Mouse (Mus musculus) embryonic facial prominence, embryonic 12.5 days (tissue): ENCODE results near the gene Pfkfb3. TPM values are rescaled to one million over a fixed set of nuclear protein-coding genes. Genes with fewer than 3 reads are reported as not detected.
"Not testable (repeated sequence)": the region's sequence is repeated elsewhere in the genome, so short reads cannot be mapped to it uniquely, and the experiment has no call there.

Experiments
- ATAC-seq: fragments of 200-750 bp; cut with Nextera tagmentation; 2 replicates; pipeline ENCODE4 v1.8.0; 2017; ENCODE audit not compliant: insufficient number of reproducible peaks, insufficient read depth, low FRiP score, low TSS enrichment
- H3K27ac ChIP-seq: fragments of 300-500 bp; sonication (generic); 2 replicates; pipeline ENCODE4 v1.5.1; 2016; ENCODE audit warnings: mild to moderate bottlenecking
- H3K27me3 ChIP-seq: fragments of 300-500 bp; sonication (generic); 2 replicates; pipeline ENCODE4 v1.6.1; 2016; ENCODE audit warnings: mild to moderate bottlenecking, moderate library complexity
- H3K36me3 ChIP-seq: fragments of 300-500 bp; sonication (generic); 2 replicates; pipeline ENCODE4 v1.6.1; 2016; ENCODE audit warnings: mild to moderate bottlenecking
- H3K4me1 ChIP-seq: fragments of 300-500 bp; sonication (generic); 2 replicates; pipeline ENCODE4 v1.6.1; 2016
- H3K4me2 ChIP-seq: fragments of 300-500 bp; sonication (generic); replicated peaks from 2 replicates; pipeline ENCODE4 v1.6.1; 2016; ENCODE audit warnings: mild to moderate bottlenecking, moderate library complexity
- H3K4me3 ChIP-seq: fragments of 300-500 bp; sonication (generic); 2 replicates; pipeline ENCODE4 v1.5.1; 2016; ENCODE audit warnings: mild to moderate bottlenecking
- H3K9ac ChIP-seq: fragments of 300-500 bp; sonication (generic); 2 replicates; pipeline ENCODE4 v1.6.1; 2016; ENCODE audit warnings: mild to moderate bottlenecking, moderate library complexity
- H3K9me3 ChIP-seq: fragments of 300-500 bp; sonication (generic); 2 replicates; pipeline ENCODE4 v1.6.1; 2016; ENCODE audit warnings: mild to moderate bottlenecking, moderate library complexity
- WGBS: fragments of 180-500 bp; shearing (Covaris S2); methylation state at CpG from one replicate; pipeline ENCODE4 v1.1.7; 2016; 5-methylcytosine and 5-hydroxymethylcytosine counted together
- polyA plus RNA-seq: library from polyadenylated mRNA; unstranded; fragments of >200 nt; fragmentation: Nextera tagmentation; extraction: Ambion mirVana; gene quantifications from 2 replicates; pipeline ENCODE4 v1.2.1, GENCODE M21; 2016

Gene Pfkfb3
- polyA plus RNA-seq, 1 experiment from 2014 or later, result 16.2 TPM

DNA sequence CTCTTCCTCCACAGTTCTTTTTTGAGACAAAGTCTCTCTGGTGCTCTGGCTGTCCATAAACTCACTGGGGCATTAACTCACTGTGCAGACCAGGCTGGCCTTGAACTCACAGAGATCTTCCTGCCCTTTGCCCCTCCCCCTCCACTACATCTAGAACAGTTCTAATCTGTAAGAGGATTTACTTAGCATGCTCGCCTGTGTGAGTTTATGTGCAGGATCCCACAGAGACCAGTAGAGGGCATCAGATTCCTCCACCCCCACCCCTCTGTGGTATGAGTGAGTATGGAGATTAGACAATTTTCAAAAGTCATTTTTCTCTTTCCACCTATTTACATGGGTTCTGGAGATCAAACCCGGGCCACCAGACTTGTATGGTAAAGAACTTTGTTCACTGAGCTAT, 6.3 kb downstream of the Pfkfb3 start:
- H3K27ac ChIP-seq, result no peak overlapping the region
- peaks cover 17% of the 10 kb centered on the region for H3K27me3 ChIP-seq
- H3K4me3 ChIP-seq, result no peak overlapping the region
- no peaks in the 10 kb centered on the region for H3K9me3 ChIP-seq
- H3K36me3 ChIP-seq, result no peaks in the 10 kb centered on the region
- 65% methylated on average over 2 of the region's 2 CpGs for WGBS
- H3K4me1 ChIP-seq, result no peaks in the 10 kb centered on the region
- ATAC-seq, result no peak
- H3K9ac ChIP-seq, result no peak overlapping the region
- H3K4me2 ChIP-seq, result no peak overlapping the region

DNA sequence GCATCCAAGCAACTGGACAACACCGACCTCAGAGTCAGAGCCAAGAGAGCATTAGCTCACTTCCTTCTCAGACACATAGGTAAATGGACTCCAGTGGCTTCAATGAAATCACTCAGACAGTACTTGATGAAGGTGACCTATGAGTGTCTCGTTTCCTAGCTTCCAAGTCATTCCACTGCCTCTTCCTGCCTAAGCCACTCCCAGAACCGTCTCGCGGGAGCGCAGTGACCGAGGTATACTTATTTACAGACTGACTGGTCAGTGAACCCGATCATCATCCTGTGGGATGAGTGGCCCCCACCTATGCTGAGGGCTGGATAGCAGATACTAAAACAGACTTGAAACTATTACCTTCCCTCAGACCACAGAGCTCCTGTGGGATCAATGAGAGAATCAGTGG, 7.8 kb downstream of the Pfkfb3 start:
- no peak overlapping the region for H3K4me2 ChIP-seq
- H3K27me3 ChIP-seq, result peaks cover 7% of the 10 kb centered on the region; the same call in 1 of the 2 replicates
- no peak overlapping the region for H3K27ac ChIP-seq
- H3K4me3 ChIP-seq, result no peak overlapping the region
- H3K9me3 ChIP-seq, result no peaks in the 10 kb centered on the region
- no peak for ATAC-seq
- 75% methylated on average over 8 of the region's 8 CpGs for WGBS
- H3K4me1 ChIP-seq, result no peaks in the 10 kb centered on the region
- no peaks in the 10 kb centered on the region for H3K36me3 ChIP-seq
- no peak overlapping the region for H3K9ac ChIP-seq

DNA sequence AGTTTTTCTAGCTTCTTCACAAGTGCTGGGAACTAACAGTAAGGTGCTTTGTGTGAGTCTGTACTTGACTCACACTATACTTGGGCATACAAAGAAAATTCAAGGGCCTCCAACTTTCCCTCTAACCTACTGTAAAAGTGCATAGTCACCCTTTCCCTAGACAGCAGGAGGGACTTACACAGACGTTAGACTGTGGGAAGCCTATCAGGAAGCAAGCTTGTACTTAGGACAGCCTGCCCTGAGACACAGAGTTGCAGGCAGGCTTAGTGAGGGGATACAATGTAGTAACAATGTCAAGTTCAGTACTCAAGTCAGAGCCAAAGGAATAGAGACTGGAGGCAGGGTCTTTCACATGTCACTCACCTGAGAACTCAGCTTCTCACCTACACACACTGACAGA, 8.5 kb downstream of the Pfkfb3 start:
- Histone ChIP-seq H3K27me3 (peaks cover 6% of the 10 kb centered on the region; the same call in 1 of the 2 replicates), H3K4me1 (no peaks in the 10 kb centered on the region), H3K9me3 (no peaks in the 10 kb centered on the region), H3K9ac (no peak overlapping the region), H3K36me3 (no peaks in the 10 kb centered on the region), H3K4me2 (no peak overlapping the region), H3K4me3 (no peak overlapping the region), H3K27ac (no peak overlapping the region)
- no peak for ATAC-seq
- WGBS, result 44% methylated on average over 1 of the region's 1 CpGs

DNA sequence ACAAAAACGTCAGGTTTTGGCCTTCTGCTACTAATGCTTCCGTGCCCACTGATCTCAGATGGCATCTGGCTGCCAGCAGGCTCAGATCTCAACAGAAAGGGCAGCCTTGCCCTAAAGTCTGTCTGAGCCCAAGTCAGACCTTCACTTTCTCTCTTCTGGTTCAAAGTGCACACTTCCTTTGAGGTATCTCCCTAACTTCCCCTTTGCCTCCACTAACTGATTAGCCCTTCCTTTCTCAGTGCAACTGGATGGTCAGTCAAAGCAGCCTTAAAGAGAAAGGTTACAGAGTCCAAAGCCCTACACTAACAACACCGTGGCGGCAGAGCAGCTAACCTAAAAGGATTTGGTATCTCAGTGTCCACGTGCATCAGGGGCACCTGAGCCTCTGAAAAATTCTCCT, 9.5 kb downstream of the Pfkfb3 start:
- no peak overlapping the region for H3K4me2 ChIP-seq
- 77% methylated on average over 5 of the region's 5 CpGs for WGBS
- ATAC-seq, result no peak

DNA sequence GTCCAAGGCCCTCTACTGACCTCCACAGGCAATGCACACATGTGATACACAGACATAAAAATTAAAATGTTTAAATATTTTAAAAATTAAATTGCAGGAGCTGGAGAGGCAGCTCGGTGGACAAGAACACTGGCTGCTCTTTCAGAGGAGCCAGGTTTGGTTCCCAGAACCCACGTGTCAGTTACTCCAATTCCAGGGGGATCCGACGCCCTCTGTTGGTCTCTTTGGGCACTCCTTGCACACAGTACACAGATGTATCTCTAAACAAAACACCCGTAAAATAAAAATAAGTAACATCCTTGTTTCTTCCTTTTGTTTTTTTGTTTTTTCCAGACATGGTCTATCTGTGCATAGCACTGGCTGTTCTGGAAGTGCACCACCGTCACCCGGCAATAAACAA, 10.7 kb downstream of the Pfkfb3 start:
- no peaks in the 10 kb centered on the region for H3K27me3 ChIP-seq
- H3K9ac ChIP-seq, result no peak overlapping the region
- H3K36me3 ChIP-seq, result no peaks in the 10 kb centered on the region
- H3K4me3 ChIP-seq, result no peak overlapping the region
- no peaks in the 10 kb centered on the region for H3K9me3 ChIP-seq
- no peak overlapping the region for H3K27ac ChIP-seq
- no peak for ATAC-seq
- H3K4me1 ChIP-seq, result no peaks in the 10 kb centered on the region
- H3K4me2 ChIP-seq, result no peak overlapping the region
- 76% methylated on average over 7 of the region's 7 CpGs for WGBS

More for the DNA sequence above, 9.5 kb downstream of the Pfkfb3 start:
- Histone ChIP-seq H3K9ac (no peak overlapping the region), H3K9me3 (no peaks in the 10 kb centered on the region), H3K4me1 (no peaks in the 10 kb centered on the region), H3K4me3 (no peak overlapping the region), H3K27me3 (no peaks in the 10 kb centered on the region), H3K27ac (no peak overlapping the region), H3K36me3 (no peaks in the 10 kb centered on the region)

DNA sequence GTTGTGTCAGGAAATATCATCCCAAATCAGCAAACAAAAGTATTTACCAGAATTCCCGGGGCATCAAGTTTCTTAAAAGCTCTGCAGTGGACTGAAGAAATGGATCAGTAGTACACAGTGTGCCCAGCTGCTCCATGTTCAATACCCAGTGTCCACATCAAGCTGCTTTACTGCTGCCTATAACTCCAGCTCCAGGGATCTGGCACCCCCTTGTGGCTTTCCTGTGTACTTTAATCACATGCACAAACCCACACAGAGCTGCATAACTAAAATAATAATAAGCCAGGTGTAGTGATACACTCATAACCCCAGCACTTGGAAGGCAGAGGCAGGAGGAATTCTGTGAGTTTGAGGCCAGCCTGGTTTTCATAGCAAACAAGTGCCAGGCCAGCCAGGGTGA, 11.2 kb downstream of the Pfkfb3 start:
- no peaks in the 10 kb centered on the region for H3K4me1 ChIP-seq
- H3K36me3 ChIP-seq, result no peaks in the 10 kb centered on the region
- no peaks in the 10 kb centered on the region for H3K9me3 ChIP-seq
- H3K27me3 ChIP-seq, result no peaks in the 10 kb centered on the region
- H3K4me2 ChIP-seq, result no peak overlapping the region
- no peak overlapping the region for H3K4me3 ChIP-seq
- no peak overlapping the region for H3K27ac ChIP-seq
- no peak for ATAC-seq
- H3K9ac ChIP-seq, result no peak overlapping the region
- WGBS, result 92% methylated on average over 1 of the region's 1 CpGs

DNA sequence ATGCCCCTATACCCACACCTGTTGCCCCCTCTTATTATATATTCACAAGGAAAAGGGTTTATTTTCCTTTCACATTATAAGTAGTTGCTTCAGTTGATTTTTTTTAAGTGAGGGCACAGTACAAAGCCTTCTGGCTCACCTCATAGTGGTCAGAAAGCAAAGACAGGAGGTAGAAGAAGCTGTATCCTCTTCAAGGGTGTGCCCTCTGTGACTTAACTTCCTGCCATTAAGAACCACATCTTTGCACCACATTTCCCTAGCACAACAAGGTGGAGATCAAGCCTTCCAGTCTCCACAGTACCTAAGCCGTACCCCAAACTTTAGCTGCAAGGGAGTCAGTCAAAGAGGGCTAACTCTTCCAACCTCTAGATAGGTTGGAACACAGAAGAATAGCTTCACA, 11.8 kb downstream of the Pfkfb3 start:
- ATAC-seq, result no peak
- Histone ChIP-seq H3K27ac (no peak overlapping the region), H3K27me3 (no peaks in the 10 kb centered on the region), H3K36me3 (no peaks in the 10 kb centered on the region), H3K4me3 (no peak overlapping the region), H3K9me3 (no peaks in the 10 kb centered on the region), H3K9ac (no peak overlapping the region), H3K4me2 (no peak overlapping the region), H3K4me1 (no peaks in the 10 kb centered on the region)
- WGBS, result 92% methylated on average over 1 of the region's 1 CpGs

DNA sequence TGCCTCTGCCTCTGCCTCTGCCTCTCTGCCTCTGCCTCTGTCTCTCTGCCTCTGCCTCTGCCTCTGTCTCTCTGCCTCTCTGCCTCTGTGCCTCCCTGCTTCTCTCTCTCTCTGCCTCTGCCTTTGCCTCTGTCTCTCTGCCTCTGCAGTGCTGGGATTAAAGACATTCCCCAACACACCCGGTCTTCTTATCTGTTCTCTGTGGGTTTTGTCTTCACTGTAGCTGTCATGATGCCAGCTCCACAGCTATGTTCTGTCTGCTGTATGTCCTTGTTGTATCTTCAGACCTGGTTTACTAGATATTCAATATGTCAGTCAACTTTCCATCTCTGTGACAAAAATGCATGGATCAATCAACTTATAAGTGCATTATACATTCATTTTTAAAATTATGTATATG, 12.3 kb downstream of the Pfkfb3 start:
- not testable (repeated sequence) for H3K4me3 ChIP-seq, H3K36me3 ChIP-seq, H3K9me3 ChIP-seq, H3K9ac ChIP-seq, ATAC-seq, H3K4me1 ChIP-seq, H3K27ac ChIP-seq, H3K27me3 ChIP-seq, H3K4me2 ChIP-seq
- 53% methylated on average over 1 of the region's 1 CpGs for WGBS

DNA sequence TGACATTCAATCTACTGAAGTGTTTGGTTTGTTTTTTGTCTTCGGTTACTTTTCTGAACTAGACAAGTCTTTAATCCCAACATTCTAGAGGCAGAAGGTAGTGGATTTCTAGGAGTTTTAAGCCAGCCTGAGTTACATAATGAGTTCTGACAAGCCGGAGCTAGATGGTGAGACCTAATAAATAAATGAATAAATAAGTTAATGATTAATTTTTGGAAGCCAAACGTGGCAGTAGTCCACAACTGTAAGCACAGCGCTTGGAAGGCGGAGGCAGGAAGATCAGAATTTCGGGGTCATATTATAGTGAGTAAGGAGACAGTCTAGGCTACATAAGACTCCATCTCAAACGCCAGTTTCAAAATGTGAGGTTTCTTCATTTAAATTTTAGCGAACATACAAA, 17.9 kb downstream of the Pfkfb3 start:
- peak overlapping the region; percentile 49 for H3K4me3 ChIP-seq
- peak overlapping the region; percentile 82 for H3K4me2 ChIP-seq
- H3K27me3 ChIP-seq, result no peaks in the 10 kb centered on the region
- H3K36me3 ChIP-seq, result no peaks in the 10 kb centered on the region
- no peak overlapping the region for H3K27ac ChIP-seq
- no peak for ATAC-seq
- peak overlapping the region; percentile 53; the same call in 1 of the 2 replicates for H3K9ac ChIP-seq
- WGBS, result 70% methylated on average over 8 of the region's 8 CpGs
- no peaks in the 10 kb centered on the region; the same call in 1 of the 2 replicates for H3K4me1 ChIP-seq
- H3K9me3 ChIP-seq, result no peaks in the 10 kb centered on the region

DNA sequence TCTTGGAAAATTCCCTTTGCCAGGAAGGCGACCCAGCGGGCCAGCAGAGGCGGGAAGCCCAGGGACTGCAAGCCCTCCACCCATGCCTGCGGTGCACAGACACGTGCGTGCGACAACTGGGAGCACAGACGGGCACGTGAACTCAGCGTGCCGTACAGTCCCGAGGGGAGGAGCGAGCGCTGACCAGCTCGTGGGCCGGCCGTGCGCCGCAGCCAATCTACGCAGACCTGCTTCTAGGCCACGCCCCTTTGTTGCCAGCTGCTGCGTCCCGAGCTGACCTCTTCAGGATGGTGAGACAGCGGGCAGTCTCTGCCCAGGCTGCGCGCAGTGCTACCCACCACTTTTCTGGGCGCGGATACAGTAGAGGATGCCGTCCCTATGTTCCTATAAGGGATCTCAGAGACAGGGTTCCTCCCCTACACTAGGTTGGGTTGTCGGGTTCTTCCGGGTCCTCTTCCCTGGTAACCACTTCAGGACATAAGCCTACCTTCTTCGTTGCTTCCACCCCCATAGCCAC, 18.4 kb downstream of the Pfkfb3 start:
- Histone ChIP-seq H3K4me3 (peak overlapping the region; percentile 49), H3K27ac (no peak overlapping the region), H3K9ac (peak overlapping the region; percentile 53), H3K9me3 (no peaks in the 10 kb centered on the region), H3K4me1 (no peaks in the 10 kb centered on the region; the same call in 1 of the 2 replicates), H3K36me3 (no peaks in the 10 kb centered on the region), H3K27me3 (no peaks in the 10 kb centered on the region), H3K4me2 (peak overlapping the region; percentile 82)
- ATAC-seq, result peak; percentile 96
- under 1% methylated on average over 31 of the region's 32 CpGs for WGBS

DNA sequence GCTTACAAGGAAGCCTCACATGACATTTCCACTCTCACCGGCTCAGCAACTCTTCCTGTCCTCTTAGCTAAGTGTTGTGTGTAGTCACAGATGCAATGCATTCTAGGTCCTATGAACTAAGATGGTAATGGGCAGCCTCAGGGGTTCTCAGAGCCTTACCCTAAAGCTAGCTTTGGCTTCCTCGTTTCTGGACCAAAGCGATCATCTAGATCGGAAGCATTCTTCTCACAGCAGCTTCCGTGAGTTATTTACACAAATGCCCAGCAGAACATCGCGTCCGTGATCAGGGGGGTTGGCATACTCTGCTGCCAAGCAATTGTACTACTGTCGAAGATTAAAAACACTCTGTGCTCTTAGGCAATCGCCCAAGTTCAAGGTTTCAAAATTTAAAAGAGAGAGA, 19.1 kb downstream of the Pfkfb3 start:
- Histone ChIP-seq H3K27me3 (no peaks in the 10 kb centered on the region), H3K4me3 (peak overlapping the region; percentile 49), H3K4me1 (no peaks in the 10 kb centered on the region; the same call in 1 of the 2 replicates), H3K4me2 (peak overlapping the region; percentile 82), H3K9ac (peak overlapping the region; percentile 53), H3K27ac (no peak overlapping the region), H3K36me3 (no peaks in the 10 kb centered on the region), H3K9me3 (no peaks in the 10 kb centered on the region)
- WGBS, result 26% methylated on average over 10 of the region's 10 CpGs
- ATAC-seq, result no peak

DNA sequence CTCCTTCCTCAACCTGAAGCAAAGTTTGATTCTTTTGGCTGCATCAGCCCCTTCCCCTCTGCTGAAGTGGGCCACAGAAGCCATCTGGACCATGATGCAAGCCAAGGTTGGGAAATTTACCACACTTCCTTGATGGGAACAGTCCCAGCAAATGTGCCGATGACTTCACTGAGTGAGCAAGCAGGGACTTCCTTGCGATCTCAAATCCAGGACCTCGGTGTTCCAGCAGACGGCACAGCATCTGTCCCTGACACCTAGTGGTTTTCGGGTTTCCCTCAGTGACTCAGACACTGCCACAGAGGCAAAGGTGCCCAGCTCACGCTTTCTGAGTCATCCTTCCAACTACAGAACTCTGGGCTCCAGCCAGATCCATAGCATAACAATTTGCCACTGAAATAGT, 23.8 kb downstream of the Pfkfb3 start:
- Histone ChIP-seq H3K4me2 (no peak overlapping the region), H3K9ac (no peak overlapping the region), H3K9me3 (no peaks in the 10 kb centered on the region), H3K36me3 (no peaks in the 10 kb centered on the region), H3K27me3 (no peaks in the 10 kb centered on the region), H3K4me1 (no peaks in the 10 kb centered on the region; the same call in 1 of the 2 replicates), H3K4me3 (no peak overlapping the region), H3K27ac (no peak overlapping the region)
- no peak for ATAC-seq
- 83% methylated on average over 6 of the region's 6 CpGs for WGBS

DNA sequence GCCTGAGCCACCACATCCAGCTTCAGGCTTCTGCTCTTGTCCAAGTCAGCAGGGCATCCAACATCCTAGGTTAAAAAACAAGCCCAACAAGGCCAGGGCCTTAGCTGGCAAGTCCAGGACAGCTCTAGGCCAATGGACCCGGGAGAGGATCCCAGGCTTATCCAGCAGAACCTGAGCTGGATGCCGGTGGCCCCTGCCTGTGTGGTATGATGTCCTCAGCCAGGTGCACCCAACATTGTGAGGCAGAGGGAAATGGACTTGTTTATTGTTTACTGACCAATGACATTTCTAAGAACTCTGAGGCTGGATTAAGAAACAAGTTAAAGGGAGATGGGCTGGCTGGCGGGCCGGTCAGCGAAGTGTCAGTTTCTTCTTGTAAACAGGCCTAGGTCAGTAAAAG, 27.8 kb downstream of the Pfkfb3 start:
- ATAC-seq, result no peak
- Histone ChIP-seq H3K4me2 (no peak overlapping the region), H3K4me3 (no peak overlapping the region), H3K9me3 (no peaks in the 10 kb centered on the region), H3K27me3 (no peaks in the 10 kb centered on the region), H3K9ac (no peak overlapping the region), H3K36me3 (no peaks in the 10 kb centered on the region), H3K4me1 (no peaks in the 10 kb centered on the region), H3K27ac (no peak overlapping the region)
- 88% methylated on average over 5 of the region's 5 CpGs for WGBS
